Mouse (Mus musculus) spleen, adult 2 months (tissue): ENCODE results near the gene Kif5a.

Experiments used
- CTCF ChIP-seq: fragments of 200-500 bp; IDR thresholded peaks from 2 replicates; pipeline ENCODE4 v1.5.1; 2011; ENCODE audit warnings: mild to moderate bottlenecking, inconsistent platforms; ENCODE audit not compliant: insufficient read depth, insufficient read length, insufficient replicate concordance; ENCODE audit errors: extremely low read depth
- POLR2A ChIP-seq: fragments of 200-500 bp; IDR thresholded peaks from 2 replicates; pipeline ENCODE4 v1.6.1; 2011; ENCODE audit warnings: low read depth, low read length, inconsistent platforms

DNA sequence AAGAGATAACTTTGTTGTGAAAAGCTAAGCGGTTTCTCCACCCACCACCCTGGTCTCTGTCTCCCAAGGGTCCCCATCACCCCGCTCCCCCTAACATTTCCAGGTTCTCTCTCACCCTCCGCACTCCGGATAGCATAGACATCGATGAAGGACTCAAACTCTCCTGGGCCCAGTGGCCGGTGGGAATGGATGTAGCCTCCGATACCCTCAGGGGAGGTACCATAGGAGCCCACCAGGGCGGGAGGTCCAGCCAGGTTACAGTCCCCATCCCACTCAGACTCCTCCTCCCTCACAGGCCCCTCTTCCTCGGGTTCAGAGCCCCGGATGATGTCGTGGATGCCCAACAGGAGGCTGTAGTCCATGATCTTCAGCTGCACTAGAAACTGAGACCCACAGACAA lies 63.7 kb downstream of the Kif5a start:
- TF ChIP-seq CTCF = no peak
- TF ChIP-seq POLR2A = no peak
